Mouse (Mus musculus) MEL (cell line): ENCODE results near the gene Olfr68. TPM values are rescaled to one million over a fixed set of nuclear protein-coding genes. Genes with fewer than 3 reads are reported as not detected.
A peak's percentile ranks its signal among the peaks of the same experiment; 100 is the strongest.

ENCODE experiments used
- DNase-seq: peaks from one replicate; pipeline ENCODE4 v3.0.0; 2011; ENCODE audit warnings: low read depth, low spot score
- H3K27ac ChIP-seq: 2 replicates; pipeline ENCODE4 v1.5.1; 2012; ENCODE audit warnings: low read depth, mild to moderate bottlenecking, control low read depth, low read length, moderate library complexity; ENCODE audit not compliant: control insufficient read depth
- H3K27me3 ChIP-seq, 2 experiments: fragments of 150-350 bp in 1 of 2; sonication (generic) in 1 of 2; 2 replicates each; pipeline ENCODE4 v1.6.1; 2012; ENCODE audit warnings: low read length in 2 of 2, mild to moderate bottlenecking in 2 of 2, improper control_type of control experiment in 1 of 2, moderate library complexity in 1 of 2; ENCODE audit not compliant: insufficient read depth in 2 of 2, control insufficient read depth in 1 of 2
- H3K36me3 ChIP-seq, 2 experiments: 2 replicates each; pipeline ENCODE4 v1.6.1; 2012 to 2014; ENCODE audit warnings: low read length in 2 of 2, improper control_type of control experiment in 1 of 2, inconsistent platforms in 1 of 2, mild to moderate bottlenecking in 1 of 2; ENCODE audit not compliant: insufficient read depth in 2 of 2, control insufficient read depth in 1 of 2
- H3K4me1 ChIP-seq, 2 experiments: fragments of 150-350 bp in 1 of 2; sonication (generic) in 1 of 2; 2 replicates each; pipeline ENCODE4 v1.6.1; 2012; ENCODE audit warnings: low read length in 2 of 2, improper control_type of control experiment in 1 of 2, mild to moderate bottlenecking in 1 of 2; ENCODE audit not compliant: insufficient read depth in 2 of 2, control insufficient read depth in 1 of 2
- H3K4me3 ChIP-seq, 2 experiments: fragments of 150-350 bp in 1 of 2; sonication (generic) in 1 of 2; 2 replicates each; pipeline ENCODE4 v1.5.1; 2012; ENCODE audit warnings: low read depth in 2 of 2, low read length in 2 of 2, mild to moderate bottlenecking in 2 of 2, moderate library complexity in 2 of 2, control low read depth in 1 of 2, improper control_type of control experiment in 1 of 2; ENCODE audit not compliant: control insufficient read depth in 1 of 2, insufficient read depth in 1 of 2
- H3K79me2 ChIP-seq: 2 replicates; pipeline ENCODE4 v1.6.1; 2012; ENCODE audit warnings: mild to moderate bottlenecking, low read length, moderate library complexity; ENCODE audit not compliant: control insufficient read depth, poor library complexity, insufficient read depth
- H3K9ac ChIP-seq: 2 replicates; pipeline ENCODE4 v1.6.1; 2012; ENCODE audit warnings: low read depth, mild to moderate bottlenecking, control low read depth, low read length, moderate library complexity; ENCODE audit not compliant: control insufficient read depth, poor library complexity, severe bottlenecking
- H3K9me3 ChIP-seq: fragments of 150-350 bp; sonication (generic); replicated peaks from 2 replicates; pipeline ENCODE4 v1.6.1; 2012; ENCODE audit warnings: mild to moderate bottlenecking, low read length, improper control_type of control experiment, moderate library complexity; ENCODE audit not compliant: insufficient read depth
- CHD1 ChIP-seq: IDR thresholded peaks from 2 replicates; pipeline ENCODE4 v1.6.1; 2012; ENCODE audit warnings: low read depth, mild to moderate bottlenecking, inconsistent platforms, low read length, improper control_type of control experiment
- CHD2 ChIP-seq: IDR thresholded peaks from 2 replicates; pipeline ENCODE4 v1.6.1; 2011; ENCODE audit warnings: low read length, improper control_type of control experiment
- CTCF ChIP-seq, 3 experiments: IDR thresholded peaks in 2 of 3; conservative IDR thresholded peaks in 1 of 3; 2 replicates each; pipeline ENCODE4 v1.5.1; 2011 to 2012; ENCODE audit warnings: low read length in 3 of 3, low read depth in 2 of 3, mild to moderate bottlenecking in 2 of 3, improper control_type of control experiment in 1 of 3, inconsistent platforms in 1 of 3, mixed read lengths in 1 of 3, moderate library complexity in 1 of 3; ENCODE audit not compliant: control insufficient read depth in 1 of 3, insufficient read depth in 1 of 3, poor library complexity in 1 of 3, severe bottlenecking in 1 of 3
- E2F4 ChIP-seq: IDR thresholded peaks from 2 replicates; pipeline ENCODE4 v1.6.1; 2011; ENCODE audit warnings: low read depth, low read length, improper control_type of control experiment, borderline replicate concordance
- ELF1 ChIP-seq: IDR thresholded peaks from 2 replicates; pipeline ENCODE4 v1.6.1; 2014; ENCODE audit warnings: low read depth, mild to moderate bottlenecking, inconsistent platforms, low read length, improper control_type of control experiment, moderate library complexity
- EP300 ChIP-seq, 2 experiments: IDR thresholded peaks; 2 replicates each; pipeline ENCODE4 v1.6.1; 2011; ENCODE audit warnings: improper control_type of control experiment in 2 of 2, low read length in 2 of 2, low read depth in 1 of 2, mild to moderate bottlenecking in 1 of 2
- ETS1 ChIP-seq: IDR thresholded peaks from 2 replicates; pipeline ENCODE4 v1.6.1; 2012; ENCODE audit warnings: low read depth, mild to moderate bottlenecking, inconsistent platforms, low read length, improper control_type of control experiment, moderate library complexity
- GABPA ChIP-seq: IDR thresholded peaks from 2 replicates; pipeline ENCODE4 v1.6.1; 2012; ENCODE audit warnings: low read depth, mild to moderate bottlenecking, inconsistent platforms, low read length, improper control_type of control experiment, moderate library complexity
- GATA1 ChIP-seq: IDR thresholded peaks from 2 replicates; pipeline ENCODE4 v1.6.1; 2011; ENCODE audit warnings: low read depth, low read length, improper control_type of control experiment
- HCFC1 ChIP-seq: IDR thresholded peaks from 2 replicates; pipeline ENCODE4 v1.6.1; 2012; ENCODE audit warnings: low read depth, mild to moderate bottlenecking, inconsistent platforms, low read length, improper control_type of control experiment, moderate library complexity
- JUND ChIP-seq: IDR thresholded peaks from 2 replicates; pipeline ENCODE4 v1.6.1; 2011; ENCODE audit warnings: low read depth, mild to moderate bottlenecking, improper control_type of control experiment, low read length
- MAFK ChIP-seq: IDR thresholded peaks from 2 replicates; pipeline ENCODE4 v1.6.1; 2011; ENCODE audit warnings: low read depth, mild to moderate bottlenecking, low read length, improper control_type of control experiment, borderline replicate concordance
- MAX ChIP-seq: IDR thresholded peaks from 2 replicates; pipeline ENCODE4 v1.6.1; 2011; ENCODE audit warnings: low read length, improper control_type of control experiment
- MAZ ChIP-seq: IDR thresholded peaks from 2 replicates; pipeline ENCODE4 v1.6.1; 2012; ENCODE audit warnings: low read depth, mild to moderate bottlenecking, inconsistent platforms, low read length, improper control_type of control experiment
- MEF2A ChIP-seq: IDR thresholded peaks from 2 replicates; pipeline ENCODE4 v1.6.1; 2014; ENCODE audit warnings: low read depth, mild to moderate bottlenecking, inconsistent platforms, low read length, improper control_type of control experiment; ENCODE audit not compliant: poor library complexity, insufficient replicate concordance, severe bottlenecking; ENCODE audit errors: extremely low read depth
- MXI1 ChIP-seq: IDR thresholded peaks from 2 replicates; pipeline ENCODE4 v1.6.1; 2011; ENCODE audit warnings: mild to moderate bottlenecking, low read depth, low read length, improper control_type of control experiment
- MYB ChIP-seq: IDR thresholded peaks from 2 replicates; pipeline ENCODE4 v1.6.1; 2011; ENCODE audit warnings: mild to moderate bottlenecking, low read depth, low read length, improper control_type of control experiment
- MYC ChIP-seq: IDR thresholded peaks from 2 replicates; pipeline ENCODE4 v1.6.1; 2011; ENCODE audit warnings: low read depth, mild to moderate bottlenecking, low read length, improper control_type of control experiment, moderate library complexity
- NELFE ChIP-seq: IDR thresholded peaks from 2 replicates; pipeline ENCODE4 v1.6.1; 2011; ENCODE audit warnings: low read depth, low read length, improper control_type of control experiment
- NRF1 ChIP-seq: IDR thresholded peaks from 2 replicates; pipeline ENCODE4 v1.6.1; 2014; ENCODE audit warnings: low read depth, mild to moderate bottlenecking, inconsistent platforms, low read length, improper control_type of control experiment, moderate library complexity; ENCODE audit not compliant: poor library complexity, insufficient read depth, severe bottlenecking
- POLR2A ChIP-seq, 2 experiments: IDR thresholded peaks; 2 replicates each; pipeline ENCODE4 v1.6.1; 2011 to 2012; ENCODE audit warnings: low read length in 2 of 2, mild to moderate bottlenecking in 2 of 2, control low read depth in 1 of 2, improper control_type of control experiment in 1 of 2, low read depth in 1 of 2, moderate library complexity in 1 of 2; ENCODE audit not compliant: control insufficient read depth in 1 of 2, insufficient read depth in 1 of 2, poor library complexity in 1 of 2
- POLR2AphosphoS2 ChIP-seq: IDR thresholded peaks from 2 replicates; pipeline ENCODE4 v1.6.1; 2011; ENCODE audit warnings: low read length, improper control_type of control experiment
- POLR2AphosphoS5 ChIP-seq: IDR thresholded peaks from 2 replicates; pipeline ENCODE4 v1.6.1; 2012; ENCODE audit warnings: low read depth, borderline replicate concordance, mild to moderate bottlenecking, inconsistent platforms, low read length, moderate library complexity, mixed read lengths
- RAD21 ChIP-seq: IDR thresholded peaks from 2 replicates; pipeline ENCODE4 v1.6.1; 2011; ENCODE audit warnings: mild to moderate bottlenecking, low read depth, low read length, improper control_type of control experiment
- RCOR1 ChIP-seq: IDR thresholded peaks from 2 replicates; pipeline ENCODE4 v1.6.1; 2012; ENCODE audit warnings: low read depth, mild to moderate bottlenecking, inconsistent platforms, low read length, improper control_type of control experiment
- SIN3A ChIP-seq: IDR thresholded peaks from 2 replicates; pipeline ENCODE4 v1.6.1; 2012; ENCODE audit warnings: low read length, improper control_type of control experiment, inconsistent platforms
- TAL1 ChIP-seq: IDR thresholded peaks from 2 replicates; pipeline ENCODE4 v1.6.1; 2012; ENCODE audit warnings: mild to moderate bottlenecking, inconsistent platforms, low read length, moderate library complexity, mixed read lengths
- TBP ChIP-seq: IDR thresholded peaks from 2 replicates; pipeline ENCODE4 v1.8.0; 2011; ENCODE audit warnings: low read depth, low read length, improper control_type of control experiment
- TCF12 ChIP-seq: IDR thresholded peaks from 2 replicates; pipeline ENCODE4 v1.6.1; 2014; ENCODE audit warnings: low read depth, mild to moderate bottlenecking, inconsistent platforms, low read length, improper control_type of control experiment, moderate library complexity
- UBTF ChIP-seq: IDR thresholded peaks from 2 replicates; pipeline ENCODE4 v1.6.1; 2012; ENCODE audit warnings: low read depth, mild to moderate bottlenecking, inconsistent platforms, low read length, improper control_type of control experiment, moderate library complexity, borderline replicate concordance; ENCODE audit not compliant: insufficient read depth
- USF1 ChIP-seq: IDR thresholded peaks from 2 replicates; pipeline ENCODE4 v1.6.1; 2014; ENCODE audit warnings: low read depth, mild to moderate bottlenecking, inconsistent platforms, low read length, improper control_type of control experiment, moderate library complexity
- USF2 ChIP-seq, 2 experiments: IDR thresholded peaks; 2 replicates each; pipeline ENCODE4 v1.6.1; 2011 to 2012; ENCODE audit warnings: improper control_type of control experiment in 2 of 2, low read length in 2 of 2, borderline replicate concordance in 1 of 2, inconsistent platforms in 1 of 2, low read depth in 1 of 2, mild to moderate bottlenecking in 1 of 2; ENCODE audit not compliant: insufficient read depth in 1 of 2
- ZC3H11A ChIP-seq: IDR thresholded peaks from 2 replicates; pipeline ENCODE4 v1.6.1; 2012; ENCODE audit warnings: low read depth, mild to moderate bottlenecking, inconsistent platforms, low read length, improper control_type of control experiment
- ZKSCAN1 ChIP-seq: IDR thresholded peaks from 2 replicates; pipeline ENCODE4 v1.6.1; 2012; ENCODE audit warnings: low read depth, mild to moderate bottlenecking, inconsistent platforms, low read length, improper control_type of control experiment, moderate library complexity
- ZMIZ1 ChIP-seq: IDR thresholded peaks from 2 replicates; pipeline ENCODE4 v1.6.1; 2012; ENCODE audit warnings: low read depth, mild to moderate bottlenecking, inconsistent platforms, low read length, improper control_type of control experiment, moderate library complexity
- ZNF384 ChIP-seq: IDR thresholded peaks from 2 replicates; pipeline ENCODE4 v1.6.1; 2012; ENCODE audit warnings: low read depth, mild to moderate bottlenecking, inconsistent platforms, low read length, improper control_type of control experiment
- polyA plus RNA-seq, 2 experiments: library from polyadenylated mRNA; stranded (reverse) in 1 of 2; unstranded in 1 of 2; fragments of >175 nt in 1 of 2; fragments of >200 nt in 1 of 2; gene quantifications; 2 replicates each; pipeline versions ENCODE4 v1.2.1 to v1.2.4; 2012; ENCODE audit warnings: low replicate concordance in 2 of 2, low read depth in 1 of 2; ENCODE audit not compliant: insufficient read length in 2 of 2, insufficient read depth in 1 of 2, missing spikeins in 1 of 2
- total RNA-seq: library from RNA; depleted of rRNA; stranded (reverse); fragments of 300-350 nt; gene quantifications from 2 replicates; pipeline ENCODE4 v1.2.3, GENCODE M21; 2012

The Olfr68 gene
- total and polyA plus RNA-seq, 3 experiments = not detected

DNA sequence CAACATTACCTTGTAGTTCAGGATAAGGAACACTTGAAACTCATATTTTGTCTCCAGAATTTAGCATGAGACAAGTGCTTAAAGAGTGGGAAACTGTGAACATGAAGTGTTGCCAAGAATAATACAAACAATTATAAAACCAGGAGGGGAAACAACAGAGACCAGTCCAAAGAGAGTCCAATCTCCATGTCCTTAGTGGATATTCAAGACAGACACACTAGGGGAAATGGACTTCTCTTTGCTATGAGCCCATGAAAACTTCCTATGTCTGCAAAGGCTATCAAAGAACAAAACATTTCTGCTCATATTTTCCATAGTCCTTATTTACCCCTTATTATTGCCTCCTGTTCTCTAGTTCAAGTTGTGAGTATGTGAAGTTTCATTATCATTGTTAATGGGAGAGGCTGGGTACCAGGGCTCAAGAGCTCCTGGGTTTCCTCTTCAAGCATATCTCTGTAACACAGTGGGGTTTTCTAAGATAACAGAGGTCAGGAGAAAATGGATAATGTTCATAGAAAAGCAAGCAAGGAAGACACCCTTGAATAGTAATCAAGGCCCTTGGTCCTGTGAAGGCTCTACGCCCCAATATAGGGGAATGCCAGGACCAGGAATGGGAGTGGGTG is 31.8 kb upstream of the Olfr68 start:
- H3K9ac ChIP-seq = peak overlapping the region; percentile 16
- DNase-seq = peak; percentile 79
- H3K27me3 ChIP-seq = no peaks in the 10 kb centered on the region
- H3K36me3 ChIP-seq = peaks cover 0 to 31% of the 10 kb centered on the region in 2 experiments; a peak in 2 of 4 replicates
- H3K79me2 ChIP-seq = no peaks in the 10 kb centered on the region
- peak overlapping the region; percentile 89 for H3K27ac ChIP-seq
- H3K4me3 ChIP-seq = peak overlapping the region in 1 of 2 experiments; percentile 21; a peak in 2 of 4 replicates
- H3K9me3 ChIP-seq = no peaks in the 10 kb centered on the region
- peaks cover 23 to 26% of the 10 kb centered on the region in 2 experiments for H3K4me1 ChIP-seq
- no peak for TF ChIP-seq ZMIZ1
- TF ChIP-seq RAD21 = no peak
- no peak for TF ChIP-seq ELF1
- TF ChIP-seq TBP = no peak
- TF ChIP-seq NRF1 = no peak
- TF ChIP-seq RCOR1 = peak; percentile 81
- no peak for TF ChIP-seq MAX
- no peak for TF ChIP-seq USF1
- TF ChIP-seq MYB = peak; percentile 56; the same call in 1 of the 2 replicates
- TF ChIP-seq MYC = no peak
- TF ChIP-seq ZC3H11A = no peak
- peak; percentile 40; the same call in 1 of the 2 replicates for TF ChIP-seq MEF2A
- TF ChIP-seq POLR2AphosphoS2 = no peak
- TF ChIP-seq TAL1 = peak; percentile 79
- no peak for TF ChIP-seq POLR2A (IDR thresholded peaks at IDR 0.05; ENCODE audit: control insufficient read depth in 1 of 2, insufficient read depth in 1 of 2, low read depth in 1 of 2, low read length in 2 of 2, poor library complexity in 1 of 2)
- TF ChIP-seq JUND = no peak
- peak; percentile 78; the same call in 1 of the 2 replicates for TF ChIP-seq MAZ
- TF ChIP-seq ZKSCAN1 = no peak
- TF ChIP-seq GATA1 = peak; percentile 96
- peak; percentile 87 for TF ChIP-seq ETS1
- TF ChIP-seq ZNF384 = peak; percentile 39; the same call in 1 of the 2 replicates
- no peak for TF ChIP-seq E2F4
- TF ChIP-seq MAFK = peak; percentile 69; the same call in 1 of the 2 replicates
- TF ChIP-seq SIN3A = peak; percentile 72; the same call in 1 of the 2 replicates
- no peak for TF ChIP-seq UBTF
- no peak for TF ChIP-seq USF2 (IDR thresholded peaks at IDR 0.05; ENCODE audit: borderline replicate concordance in 1 of 2, insufficient read depth in 1 of 2, low read depth in 1 of 2, low read length in 2 of 2)
- no peak; the same call in 1 of the 2 replicates for TF ChIP-seq CHD1
- TF ChIP-seq HCFC1 = 0 out of 2 replicates have a peak, but pooled peaks have one; percentile 26
- no peak for TF ChIP-seq CTCF (IDR thresholded peaks at IDR 0.05 in 2 of 3, conservative IDR thresholded peaks at IDR 0.05 in 1 of 3; ENCODE audit: control insufficient read depth in 1 of 3, insufficient read depth in 1 of 3, low read depth in 2 of 3, low read length in 3 of 3, poor library complexity in 1 of 3, severe bottlenecking in 1 of 3)
- peak; percentile 96 for TF ChIP-seq TCF12
- TF ChIP-seq MXI1 = 0 out of 2 replicates have a peak, but pooled peaks have one; percentile 27
- TF ChIP-seq GABPA = no peak
- TF ChIP-seq CHD2 = no peak; the same call in 1 of the 2 replicates
- TF ChIP-seq EP300 (IDR thresholded peaks at IDR 0.05; ENCODE audit: low read depth in 1 of 2, low read length in 2 of 2) = peak; percentile 94 to 97
- TF ChIP-seq POLR2AphosphoS5 = no peak
- TF ChIP-seq NELFE = no peak
